Mouse (Mus musculus): Measurements from ENCODE around the gene Btbd16. TPM values are rescaled to one million over a fixed set of nuclear protein-coding genes. Genes with fewer than 3 reads are reported as not detected.

Btbd16 gene
- polyA plus RNA-seq, 1 experiment from 2014 or later = 0.23 TPM

- no peak; the same call in 1 of the 2 replicates for ATAC-seq (ENCODE audit: insufficient number of reproducible peaks, insufficient read depth, low FRiP score, low read depth)
- H3K4me2 ChIP-seq (replicated peaks; ENCODE audit: low read depth, low read length) = no peak overlapping the region
- H3K27ac ChIP-seq (ENCODE audit: low read length) = no peak overlapping the region
- no peak overlapping the region for H3K9ac ChIP-seq (replicated peaks; ENCODE audit: low read depth, low read length)
- no peak overlapping the region for H3K4me3 ChIP-seq (ENCODE audit: low read depth, low read length)
- H3K9me3 ChIP-seq (ENCODE audit: control insufficient read depth, low read depth, low read length) = no peaks in the 10 kb centered on the region
- H3K27me3 ChIP-seq (ENCODE audit: control insufficient read depth, insufficient read depth, low read length) = no peaks in the 10 kb centered on the region
- peaks cover 3% of the 10 kb centered on the region; the same call in 1 of the 2 replicates for H3K4me1 ChIP-seq (ENCODE audit: control insufficient read depth, insufficient read depth, low read length)
- WGBS = 74% methylated on average over 4 of the region's 4 CpGs
- no peaks in the 10 kb centered on the region for H3K36me3 ChIP-seq (ENCODE audit: control insufficient read depth, insufficient read depth, low read length)
Observed at GRCm38 (mm10) chr7:130854684-130855292, 80.9 kb downstream of the Btbd16 start.

GRCm38 (mm10) chr7:130855681-130856080 lies 81.8 kb downstream of the Btbd16 start:
- Histone ChIP-seq H3K36me3 (ENCODE audit: control insufficient read depth, insufficient read depth, low read length) (no peaks in the 10 kb centered on the region), H3K9me3 (ENCODE audit: control insufficient read depth, low read depth, low read length) (no peaks in the 10 kb centered on the region), H3K4me2 (replicated peaks; ENCODE audit: low read depth, low read length) (no peak overlapping the region), H3K27ac (ENCODE audit: low read length) (no peak overlapping the region), H3K4me3 (ENCODE audit: low read depth, low read length) (no peak overlapping the region), H3K4me1 (ENCODE audit: control insufficient read depth, insufficient read depth, low read length) (peaks cover 6% of the 10 kb centered on the region; the same call in 1 of the 2 replicates), H3K27me3 (ENCODE audit: control insufficient read depth, insufficient read depth, low read length) (no peaks in the 10 kb centered on the region), H3K9ac (replicated peaks; ENCODE audit: low read depth, low read length) (no peak overlapping the region)
- no peak for ATAC-seq (ENCODE audit: insufficient number of reproducible peaks, insufficient read depth, low FRiP score, low read depth)
- 29% methylated on average over 3 of the region's 3 CpGs for WGBS

DNA sequence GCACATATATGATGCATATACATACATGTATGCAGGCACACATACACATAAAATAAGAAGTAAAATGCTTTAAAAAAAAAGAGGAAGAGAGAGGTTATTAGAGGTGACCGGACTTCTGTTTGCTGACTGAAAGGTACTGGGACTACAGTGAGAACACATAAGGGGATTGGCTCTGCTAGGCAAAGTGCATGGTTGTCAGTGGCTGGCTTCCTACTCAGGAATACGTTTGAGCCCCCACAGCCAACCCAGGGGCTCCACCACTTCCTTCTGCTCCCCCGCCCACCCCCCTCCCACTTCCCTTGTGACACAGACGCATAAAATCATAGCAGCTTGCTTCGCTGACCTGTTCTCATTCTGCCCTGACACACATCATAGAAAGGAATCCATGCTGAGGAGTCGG lies 84.1 kb downstream of the Btbd16 start:
- H3K36me3 ChIP-seq (ENCODE audit: control insufficient read depth, insufficient read depth, low read length) = no peaks in the 10 kb centered on the region
- H3K4me3 ChIP-seq (ENCODE audit: low read depth, low read length) = no peak overlapping the region
- ATAC-seq (ENCODE audit: insufficient number of reproducible peaks, insufficient read depth, low FRiP score, low read depth) = no peak
- no peaks in the 10 kb centered on the region for H3K27me3 ChIP-seq (ENCODE audit: control insufficient read depth, insufficient read depth, low read length)
- no peak overlapping the region for H3K9ac ChIP-seq (replicated peaks; ENCODE audit: low read depth, low read length)
- no peaks in the 10 kb centered on the region for H3K9me3 ChIP-seq (ENCODE audit: control insufficient read depth, low read depth, low read length)
- H3K27ac ChIP-seq (ENCODE audit: low read length) = no peak overlapping the region
- 76% methylated on average over 6 of the region's 6 CpGs for WGBS
- no peak overlapping the region for H3K4me2 ChIP-seq (replicated peaks; ENCODE audit: low read depth, low read length)
- H3K4me1 ChIP-seq (ENCODE audit: control insufficient read depth, insufficient read depth, low read length) = peaks cover 12% of the 10 kb centered on the region; the same call in 1 of the 2 replicates

DNA sequence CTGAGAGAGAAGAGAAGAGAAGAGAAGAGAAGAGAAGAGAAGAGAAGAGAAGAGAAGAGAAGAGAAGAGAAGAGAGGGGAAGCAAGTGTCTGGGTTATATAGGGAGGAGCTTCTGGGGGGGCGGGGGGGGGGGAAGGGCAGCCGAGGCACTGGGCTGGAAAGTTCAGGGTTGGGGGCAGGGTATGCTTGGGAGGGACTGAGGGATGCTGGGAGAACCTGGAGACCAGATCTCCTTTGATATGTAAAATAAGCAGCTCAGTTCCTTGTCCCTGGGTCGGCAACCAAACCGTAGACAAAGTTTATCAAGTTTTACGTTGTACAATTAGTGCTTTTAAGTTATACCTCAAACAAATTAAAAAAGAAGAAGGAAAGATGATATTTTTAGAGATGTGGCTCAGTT lies 86.1 kb downstream of the Btbd16 start:
- Histone ChIP-seq H3K27me3 (ENCODE audit: control insufficient read depth, insufficient read depth, low read length) (no peaks in the 10 kb centered on the region), H3K4me3 (ENCODE audit: low read depth, low read length) (no peak overlapping the region), H3K4me1 (ENCODE audit: control insufficient read depth, insufficient read depth, low read length) (peaks cover 12% of the 10 kb centered on the region; the same call in 1 of the 2 replicates), H3K9ac (replicated peaks; ENCODE audit: low read depth, low read length) (no peak overlapping the region), H3K27ac (ENCODE audit: low read length) (no peak overlapping the region), H3K9me3 (ENCODE audit: control insufficient read depth, low read depth, low read length) (no peaks in the 10 kb centered on the region), H3K36me3 (ENCODE audit: control insufficient read depth, insufficient read depth, low read length) (no peaks in the 10 kb centered on the region), H3K4me2 (replicated peaks; ENCODE audit: low read depth, low read length) (no peak overlapping the region)
- WGBS = 44% methylated on average over 5 of the region's 5 CpGs
- no peak for ATAC-seq (ENCODE audit: insufficient number of reproducible peaks, insufficient read depth, low FRiP score, low read depth)

- no peaks in the 10 kb centered on the region for H3K9me3 ChIP-seq (ENCODE audit: control insufficient read depth, low read depth, low read length)
- no peak overlapping the region for H3K4me2 ChIP-seq (replicated peaks; ENCODE audit: low read depth, low read length)
- ATAC-seq (ENCODE audit: insufficient number of reproducible peaks, insufficient read depth, low FRiP score, low read depth) = no peak
- peaks cover 9% of the 10 kb centered on the region; the same call in 1 of the 2 replicates for H3K4me1 ChIP-seq (ENCODE audit: control insufficient read depth, insufficient read depth, low read length)
- H3K27ac ChIP-seq (ENCODE audit: low read length) = no peak overlapping the region
- H3K9ac ChIP-seq (replicated peaks; ENCODE audit: low read depth, low read length) = no peak overlapping the region
- H3K36me3 ChIP-seq (ENCODE audit: control insufficient read depth, insufficient read depth, low read length) = no peaks in the 10 kb centered on the region
- no peaks in the 10 kb centered on the region for H3K27me3 ChIP-seq (ENCODE audit: control insufficient read depth, insufficient read depth, low read length)
- H3K4me3 ChIP-seq (ENCODE audit: low read depth, low read length) = no peak overlapping the region
- WGBS = 55% methylated on average over 11 of the region's 11 CpGs
Observed at GRCm38 (mm10) chr7:130860721-130861142, 86.9 kb downstream of the Btbd16 start.

DNA sequence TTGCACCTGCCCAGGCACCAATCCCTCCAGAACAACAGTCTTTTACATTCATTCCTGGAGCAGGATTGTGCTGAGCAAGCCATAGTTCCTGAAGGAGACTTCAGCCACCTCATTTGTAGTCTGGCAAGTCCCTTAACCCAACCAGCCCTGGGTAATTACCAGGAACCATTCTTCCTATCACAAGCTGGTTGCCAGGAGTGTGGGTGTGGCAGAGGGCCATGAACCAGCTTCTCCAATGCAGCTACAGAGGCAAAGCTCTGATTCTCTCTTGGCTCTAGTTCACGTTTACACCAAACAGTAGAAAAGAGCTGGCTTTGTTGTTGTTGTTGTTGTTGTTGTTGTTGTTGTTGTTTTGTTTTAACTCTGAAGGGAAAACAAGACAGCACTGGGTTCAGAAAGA lies 88.6 kb downstream of the Btbd16 start:
- H3K27ac ChIP-seq (ENCODE audit: low read length) = no peak overlapping the region

DNA sequence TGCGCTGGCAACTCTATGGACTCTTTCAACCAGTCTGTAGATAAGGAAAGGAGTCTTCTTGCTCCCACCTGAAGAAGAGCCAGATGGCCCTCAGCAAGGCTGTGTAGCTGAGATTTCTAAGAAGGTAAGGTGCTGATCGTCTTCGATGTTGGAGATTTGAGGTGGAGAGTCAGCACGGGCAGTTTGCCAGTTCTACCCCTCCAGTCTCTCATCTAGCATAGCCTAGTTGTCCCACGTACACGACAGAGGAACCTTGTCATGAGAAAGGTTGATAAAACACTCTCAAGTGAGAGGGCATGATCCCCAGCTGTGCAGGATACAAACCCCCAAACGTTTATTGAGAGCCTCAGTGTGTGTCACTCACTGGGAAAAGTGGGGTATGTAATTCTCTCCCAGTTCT lies 90.8 kb downstream of the Btbd16 start:
- Histone ChIP-seq H3K4me3 (ENCODE audit: low read depth, low read length) (no peak overlapping the region), H3K9ac (replicated peaks; ENCODE audit: low read depth, low read length) (no peak overlapping the region), H3K4me2 (replicated peaks; ENCODE audit: low read depth, low read length) (no peak overlapping the region), H3K9me3 (ENCODE audit: control insufficient read depth, low read depth, low read length) (no peaks in the 10 kb centered on the region), H3K4me1 (ENCODE audit: control insufficient read depth, insufficient read depth, low read length) (peaks cover 9% of the 10 kb centered on the region; the same call in 1 of the 2 replicates), H3K27ac (ENCODE audit: low read length) (no peak overlapping the region), H3K36me3 (ENCODE audit: control insufficient read depth, insufficient read depth, low read length) (no peaks in the 10 kb centered on the region), H3K27me3 (ENCODE audit: control insufficient read depth, insufficient read depth, low read length) (no peaks in the 10 kb centered on the region)
- no peak for ATAC-seq (ENCODE audit: insufficient number of reproducible peaks, insufficient read depth, low FRiP score, low read depth)
- WGBS = 68% methylated on average over 7 of the region's 7 CpGs

More for the DNA sequence above, 88.6 kb downstream of the Btbd16 start:
- H3K4me1 ChIP-seq (ENCODE audit: control insufficient read depth, insufficient read depth, low read length) = peaks cover 9% of the 10 kb centered on the region; the same call in 1 of the 2 replicates
- no peaks in the 10 kb centered on the region for H3K36me3 ChIP-seq (ENCODE audit: control insufficient read depth, insufficient read depth, low read length)
- H3K4me3 ChIP-seq (ENCODE audit: low read depth, low read length) = no peak overlapping the region
- H3K27me3 ChIP-seq (ENCODE audit: control insufficient read depth, insufficient read depth, low read length) = no peaks in the 10 kb centered on the region
- no peak overlapping the region for H3K9ac ChIP-seq (replicated peaks; ENCODE audit: low read depth, low read length)
- H3K4me2 ChIP-seq (replicated peaks; ENCODE audit: low read depth, low read length) = no peak overlapping the region
- H3K9me3 ChIP-seq (ENCODE audit: control insufficient read depth, low read depth, low read length) = no peaks in the 10 kb centered on the region
- no peak for ATAC-seq (ENCODE audit: insufficient number of reproducible peaks, insufficient read depth, low FRiP score, low read depth)
- 77% methylated on average over 1 of the region's 1 CpGs for WGBS

DNA sequence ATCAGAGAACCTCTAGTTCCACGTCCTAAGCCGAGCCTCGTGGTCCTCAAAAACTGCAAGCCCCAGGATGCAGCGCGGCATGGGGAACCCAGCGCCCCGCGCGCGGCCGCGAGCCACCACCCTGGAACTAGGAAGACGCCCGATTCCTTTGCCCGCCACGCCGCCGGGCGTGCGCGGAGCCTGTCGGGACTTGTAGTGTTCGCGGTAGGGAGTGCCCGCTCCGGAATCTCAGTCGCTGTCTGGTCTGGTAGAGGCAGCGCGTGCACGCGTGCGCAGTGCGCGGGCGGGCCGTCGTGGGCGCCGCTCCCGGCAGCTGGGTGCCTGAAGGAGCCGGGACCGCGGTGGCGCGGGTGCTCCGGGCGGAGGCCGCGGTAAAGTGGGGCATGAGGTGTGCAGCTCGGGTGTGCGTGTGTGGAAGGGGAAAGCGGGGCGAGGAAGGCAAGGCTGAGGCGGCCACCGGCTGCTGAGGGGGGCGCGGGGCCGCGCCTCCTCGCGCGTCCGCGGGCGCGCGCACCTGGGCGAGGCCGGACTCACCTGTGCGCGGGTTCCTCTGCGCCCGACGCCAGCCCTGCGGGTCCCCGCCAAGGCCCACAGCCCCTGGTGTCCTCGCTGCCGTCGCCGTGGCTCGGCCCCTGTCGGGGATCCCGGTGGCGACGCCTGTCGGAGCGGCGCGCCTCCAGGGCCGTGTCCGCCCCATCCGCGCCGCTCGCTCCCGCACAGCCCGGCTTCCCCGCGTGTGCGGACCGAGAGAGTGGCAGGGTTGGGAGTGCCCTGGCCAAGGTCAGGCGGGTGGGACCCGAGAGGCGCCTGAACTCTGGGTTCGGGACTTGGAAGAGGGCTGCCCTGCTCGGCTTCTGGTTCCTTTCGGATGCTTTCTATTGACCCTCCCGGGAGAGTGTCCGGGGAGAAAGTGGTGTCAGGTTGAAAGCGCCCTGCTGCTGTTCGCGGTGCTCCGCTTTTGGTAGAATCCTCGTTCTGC lies 92.0 kb downstream of the Btbd16 start, which contains the start of gene Plekha1:
Gene Plekha1 (plus strand): TSS at position 144 of the 979 bp plus-strand sequence.
- no peaks in the 10 kb centered on the region for H3K27me3 ChIP-seq (ENCODE audit: control insufficient read depth, insufficient read depth, low read length)
- peak within 1 kb of the TSS; percentile 57 for H3K4me2 ChIP-seq (replicated peaks; ENCODE audit: low read depth, low read length)
- peak within 1 kb of the TSS; percentile 63; the same call in 1 of the 2 replicates for H3K27ac ChIP-seq (ENCODE audit: low read length)
- no peaks in the 10 kb centered on the region for H3K9me3 ChIP-seq (ENCODE audit: control insufficient read depth, low read depth, low read length)
- peak within 1 kb of the TSS; percentile 66 for H3K9ac ChIP-seq (replicated peaks; ENCODE audit: low read depth, low read length)
- ATAC-seq (ENCODE audit: insufficient number of reproducible peaks, insufficient read depth, low FRiP score, low read depth) = peak; percentile 98
- H3K36me3 ChIP-seq (ENCODE audit: control insufficient read depth, insufficient read depth, low read length) = no peaks in the 10 kb centered on the region
- peak within 1 kb of the TSS; percentile 74 for H3K4me3 ChIP-seq (ENCODE audit: low read depth, low read length)
- under 1% methylated on average over 109 of the region's 114 CpGs for WGBS
- H3K4me1 ChIP-seq (ENCODE audit: control insufficient read depth, insufficient read depth, low read length) = peaks cover 4% of the 10 kb centered on the region; the same call in 1 of the 2 replicates
